Mouse (Mus musculus) kidney, adult 2 months (tissue): ENCODE results near the gene Rbms2.

Experiments used
- CTCF ChIP-seq: fragments of 200-500 bp; conservative IDR thresholded peaks from 2 replicates; pipeline ENCODE4 v1.5.1; 2011; ENCODE audit warnings: low read depth, mild to moderate bottlenecking, control low read depth, low read length, moderate library complexity, mixed read lengths; ENCODE audit not compliant: insufficient read depth, insufficient read length
- POLR2A ChIP-seq: fragments of 200-500 bp; IDR thresholded peaks from one replicate; pipeline ENCODE4 v1.6.1; 2011; ENCODE audit warnings: low read depth, low read length, control low read depth

GRCm38 (mm10) chr10:128086391-128086790, 93.7 kb downstream of the Rbms2 start:
- TF ChIP-seq POLR2A = no peak
- peak; percentile 51 for TF ChIP-seq CTCF
